Mouse (Mus musculus) common myeloid progenitor, adult 5-6 weeks (primary cell): ENCODE data around the gene Srxn1. TPM values are rescaled to one million over a fixed set of nuclear protein-coding genes. Genes with fewer than 3 reads are reported as not detected.
A peak's percentile ranks its signal among the peaks of the same experiment; 100 is the strongest.

Source experiments
- ATAC-seq: replicated peaks from 2 replicates; pipeline ENCODE4 v1.8.0; 2016; ENCODE audit warnings: low read depth, mild to moderate bottlenecking, moderate TSS enrichment, inconsistent platforms; ENCODE audit not compliant: poor library complexity, severe bottlenecking
- total RNA-seq: library from RNA; stranded (forward); fragments of 200-1000, 187-1606 nt; gene quantifications from 2 replicates; pipeline ENCODE4 v1.2.3, GENCODE M21; 2017

Gene Srxn1
- total RNA-seq, 1 experiment from 2014 or later = 9.8 TPM

GRCm38 (mm10) chr2:152114057-152114975, 9.0 kb downstream of the Srxn1 start:
- ATAC-seq = no peak

GRCm38 (mm10) chr2:152117694-152118093, 12.4 kb downstream of the Srxn1 start:
- no peak for ATAC-seq

- ATAC-seq = no peak
These were observed 14.0 kb downstream of the Srxn1 start for GRCm38 (mm10) chr2:152119228-152119865.

GRCm38 (mm10) chr2:152122896-152123295, 17.6 kb downstream of the Srxn1 start:
- peak; percentile 91 for ATAC-seq

- no peak for ATAC-seq
These were observed 23.3 kb downstream of the Srxn1 start for GRCm38 (mm10) chr2:152128597-152128996.

- ATAC-seq = no peak
These were observed 24.5 kb downstream of the Srxn1 start for GRCm38 (mm10) chr2:152129778-152130177.

GRCm38 (mm10) chr2:152132016-152132415, 26.7 kb downstream of the Srxn1 start:
- no peak for ATAC-seq

GRCm38 (mm10) chr2:152132691-152133090, 27.4 kb downstream of the Srxn1 start:
- ATAC-seq = no peak

- no peak for ATAC-seq
These were observed 34.1 kb downstream of the Srxn1 start for GRCm38 (mm10) chr2:152139191-152139987.

- ATAC-seq = no peak
These were observed 35.6 kb downstream of the Srxn1 start for GRCm38 (mm10) chr2:152140941-152141340.

- ATAC-seq = no peak
These were observed 36.2 kb downstream of the Srxn1 start for GRCm38 (mm10) chr2:152141491-152141890.

- ATAC-seq = peak; percentile 40
These were observed 36.7 kb downstream of the Srxn1 start for GRCm38 (mm10) chr2:152142046-152142445.

GRCm38 (mm10) chr2:152142571-152142970, 37.3 kb downstream of the Srxn1 start:
- no peak for ATAC-seq

GRCm38 (mm10) chr2:152143279-152144157, 38.2 kb downstream of the Srxn1 start, which contains the start of gene Tcf15:
Gene Tcf15, plus strand, starts transcription at chr2:152143561.
- ATAC-seq = peak; percentile 76

- ATAC-seq = no peak
These were observed 38.8 kb downstream of the Srxn1 start for GRCm38 (mm10) chr2:152144158-152144450.

GRCm38 (mm10) chr2:152144501-152144900, 39.2 kb downstream of the Srxn1 start:
- ATAC-seq = no peak

- ATAC-seq = no peak
These were observed 40.4 kb downstream of the Srxn1 start for GRCm38 (mm10) chr2:152145711-152146110.

- no peak for ATAC-seq
These were observed 41.8 kb downstream of the Srxn1 start for GRCm38 (mm10) chr2:152147079-152147478.

GRCm38 (mm10) chr2:152148675-152149074, 43.4 kb downstream of the Srxn1 start:
- no peak for ATAC-seq

- no peak for ATAC-seq
These were observed 44.6 kb downstream of the Srxn1 start for GRCm38 (mm10) chr2:152149891-152150290.
